Mouse (Mus musculus) embryonic fibroblast, embryonic 13.5 days (primary cell): ENCODE data around the gene Pgp. TPM values are rescaled to one million over a fixed set of nuclear protein-coding genes. Genes with fewer than 3 reads are reported as not detected.
A peak's percentile ranks its signal among the peaks of the same experiment; 100 is the strongest.

Experiments used
- H3K27ac ChIP-seq: 2 replicates; pipeline ENCODE4 v1.5.1; 2012; ENCODE audit warnings: low read length, control low read depth, inconsistent platforms; ENCODE audit not compliant: insufficient read depth
- H3K4me1 ChIP-seq: 2 replicates; pipeline ENCODE4 v1.6.1; 2011; ENCODE audit warnings: low read length; ENCODE audit not compliant: control insufficient read depth, insufficient read depth
- H3K4me3 ChIP-seq: 2 replicates; pipeline ENCODE4 v1.5.1; 2011; ENCODE audit warnings: mild to moderate bottlenecking, control low read depth, low read length; ENCODE audit not compliant: insufficient read depth
- CTCF ChIP-seq: IDR thresholded peaks from 2 replicates; pipeline ENCODE4 v1.5.1; 2011; ENCODE audit warnings: mild to moderate bottlenecking, control low read depth, low read length, moderate library complexity, borderline replicate concordance; ENCODE audit not compliant: insufficient read depth
- POLR2A ChIP-seq: IDR thresholded peaks from 2 replicates; pipeline ENCODE4 v1.6.1; 2011; ENCODE audit warnings: low read depth, mild to moderate bottlenecking, control low read depth, low read length, moderate library complexity
- polyA plus RNA-seq: library from polyadenylated mRNA; stranded (reverse); fragments of >200 nt; gene quantifications from 2 replicates; pipeline ENCODE4 v1.2.4, GENCODE M21; 2011; ENCODE audit warnings: low read depth; ENCODE audit not compliant: missing spikeins, insufficient read length

Pgp gene
- polyA plus RNA-seq, 1 experiment: 21.1 TPM

DNA sequence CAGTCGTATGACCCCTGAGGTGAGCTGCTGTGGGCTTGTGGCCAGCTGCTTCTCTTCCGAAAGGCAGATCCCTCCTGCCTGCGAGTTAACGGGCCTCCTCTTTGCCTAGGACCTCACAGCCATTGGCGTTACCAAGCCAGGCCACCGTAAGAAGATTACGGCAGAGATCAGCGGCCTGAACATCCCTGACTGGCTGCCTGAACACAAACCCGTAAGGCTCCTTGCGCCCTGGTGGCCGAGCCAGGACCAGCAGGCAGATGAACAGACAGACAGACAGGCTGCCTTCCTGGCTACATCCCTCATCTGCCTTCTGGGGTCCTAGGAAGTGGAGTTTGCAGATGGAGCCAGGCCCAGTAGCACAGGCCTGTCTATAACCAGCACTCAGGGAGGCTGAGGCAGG is 32.0 kb downstream of the Pgp start:
- Histone ChIP-seq H3K4me3 (no peak overlapping the region), H3K27ac (no peak overlapping the region), H3K4me1 (no peaks in the 10 kb centered on the region)
- TF ChIP-seq POLR2A: no peak
- peak; percentile 54; the same call in 1 of the 2 replicates for TF ChIP-seq CTCF

- no peak for TF ChIP-seq CTCF
- no peak for TF ChIP-seq POLR2A
- no peak overlapping the region for H3K27ac ChIP-seq
- H3K4me3 ChIP-seq: no peak overlapping the region
- H3K4me1 ChIP-seq: no peaks in the 10 kb centered on the region
Observed at GRCm38 (mm10) chr17:24504085-24504484, 33.9 kb downstream of the Pgp start.

GRCm38 (mm10) chr17:24505286-24505955 is 35.2 kb downstream of the Pgp start:
- no peaks in the 10 kb centered on the region for H3K4me1 ChIP-seq
- TF ChIP-seq POLR2A: no peak
- TF ChIP-seq CTCF: no peak

DNA sequence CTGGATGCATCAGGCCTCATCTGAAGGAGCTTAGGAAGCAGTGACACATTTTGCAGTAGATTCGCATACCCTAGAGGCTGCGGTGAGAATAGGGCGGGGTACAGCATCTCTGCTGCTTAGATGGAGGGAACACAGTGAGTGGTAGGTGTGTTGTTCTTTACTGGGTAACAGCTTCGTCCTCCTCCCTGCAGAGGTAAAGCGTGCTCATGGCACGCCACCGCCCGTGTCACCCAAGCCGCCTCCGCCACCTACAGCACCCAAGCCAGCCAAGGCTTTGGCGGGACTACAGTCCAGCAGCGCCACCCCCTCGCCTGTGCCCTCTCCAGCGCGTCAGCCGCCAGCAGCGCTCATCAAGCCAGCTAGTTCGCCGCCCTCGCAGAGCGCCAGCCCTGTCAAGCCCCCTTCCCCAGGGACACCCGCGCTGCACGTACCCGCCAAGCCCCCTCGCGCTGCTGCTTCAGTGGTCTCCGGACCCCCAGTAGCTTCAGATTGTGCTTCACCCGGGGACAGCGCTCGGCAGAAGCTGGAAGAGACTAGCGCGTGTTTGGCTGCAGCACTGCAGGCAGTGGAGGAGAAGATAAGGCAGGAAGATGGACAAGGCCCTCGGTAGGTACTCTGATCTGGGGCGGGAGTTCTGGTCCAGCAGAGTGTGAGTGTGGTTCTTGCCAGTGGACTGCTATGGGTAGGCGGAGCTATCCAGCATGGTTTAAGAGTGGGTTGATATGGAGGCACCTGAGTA is 36.3 kb downstream of the Pgp start:
- H3K27ac ChIP-seq: no peak overlapping the region
- TF ChIP-seq CTCF (no peak), POLR2A (no peak)
- H3K4me1 ChIP-seq: no peaks in the 10 kb centered on the region
- H3K4me3 ChIP-seq: no peak overlapping the region

More at GRCm38 (mm10) chr17:24505286-24505955, 35.2 kb downstream of the Pgp start:
- Histone ChIP-seq H3K4me3 (no peak overlapping the region), H3K27ac (no peak overlapping the region)

DNA sequence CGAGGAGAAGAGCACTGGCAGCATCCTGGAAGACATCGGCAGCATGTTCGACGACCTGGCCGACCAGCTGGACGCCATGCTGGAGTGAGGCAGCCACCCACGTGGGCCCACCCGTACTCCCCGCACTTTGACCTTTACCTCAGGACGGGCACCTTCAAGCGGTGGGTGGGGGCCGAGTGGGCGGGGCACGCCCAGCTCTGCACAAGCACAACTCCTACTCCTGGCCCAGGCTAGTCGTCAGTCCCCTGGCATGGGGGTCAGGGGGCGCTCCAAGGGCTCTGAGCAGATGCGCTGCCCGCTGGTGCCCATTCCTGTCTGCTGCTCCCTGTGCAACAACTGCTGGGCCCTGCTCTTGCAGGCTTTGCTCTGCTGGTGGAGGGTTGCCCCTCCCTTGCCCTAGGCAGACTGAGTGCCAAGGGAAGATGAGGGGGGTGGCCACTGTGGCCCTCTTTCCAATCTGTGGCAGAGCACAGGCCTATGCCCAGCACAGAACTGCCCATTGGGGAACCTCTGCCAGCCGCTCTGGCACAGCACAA is 37.0 kb downstream of the Pgp start:
- Histone ChIP-seq H3K4me1 (no peaks in the 10 kb centered on the region), H3K4me3 (no peak overlapping the region), H3K27ac (no peak overlapping the region)
- no peak for TF ChIP-seq CTCF
- no peak for TF ChIP-seq POLR2A

DNA sequence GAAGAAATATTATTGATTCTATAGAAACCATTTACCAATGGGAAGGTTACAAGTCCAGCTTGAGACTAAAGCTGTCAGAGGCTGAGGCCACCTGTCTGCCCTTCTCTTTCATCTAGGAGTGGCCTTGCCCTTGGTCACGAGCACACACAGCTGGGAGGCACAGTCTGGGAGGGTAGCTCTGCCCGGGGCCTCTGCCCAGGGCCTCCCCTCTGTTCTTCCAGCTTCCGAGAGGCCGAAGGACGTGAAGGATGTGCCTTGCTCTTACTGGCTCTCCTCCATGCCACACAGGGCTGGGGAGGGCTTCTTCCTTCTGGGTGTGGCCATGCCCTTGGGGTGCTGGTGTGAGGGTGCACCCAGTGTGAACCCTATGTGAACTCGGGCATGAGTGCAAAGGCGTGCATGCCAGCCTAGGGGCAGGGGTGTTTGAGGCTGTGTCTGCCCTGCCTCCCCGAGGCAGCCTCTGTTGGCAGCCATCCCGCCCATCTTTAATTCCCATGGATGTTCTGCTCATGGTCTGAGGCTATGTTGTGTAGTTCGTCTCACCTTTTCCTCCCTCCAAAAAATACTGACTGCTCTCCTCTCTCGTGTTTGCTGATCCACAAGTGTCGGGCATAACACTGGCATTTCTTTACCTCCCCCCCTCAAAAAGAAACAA is 37.7 kb downstream of the Pgp start:
- H3K4me3 ChIP-seq: no peak overlapping the region
- H3K27ac ChIP-seq: no peak overlapping the region
- TF ChIP-seq POLR2A: no peak
- TF ChIP-seq CTCF: no peak
- no peaks in the 10 kb centered on the region for H3K4me1 ChIP-seq

DNA sequence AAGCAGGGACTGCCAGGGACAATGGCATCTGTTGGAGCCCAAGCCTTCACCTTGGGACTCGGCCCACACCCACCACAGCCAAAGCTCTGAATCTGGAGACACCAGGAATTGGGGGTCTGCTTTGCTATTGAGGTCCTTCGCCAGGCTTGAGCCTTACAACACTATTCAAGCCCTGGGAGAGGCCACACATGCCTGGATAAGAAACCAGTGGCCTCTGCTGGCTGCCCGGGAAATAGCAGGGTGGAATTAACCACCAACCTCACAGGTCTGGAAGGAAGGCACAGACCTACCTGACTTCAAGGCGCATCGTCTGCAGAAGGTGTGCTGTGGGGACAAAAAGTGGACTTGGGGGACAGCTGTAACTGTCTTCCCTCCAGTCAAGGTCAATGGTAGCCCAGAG is 43.4 kb downstream of the Pgp start:
- Histone ChIP-seq H3K4me3 (no peak overlapping the region), H3K4me1 (no peaks in the 10 kb centered on the region), H3K27ac (no peak overlapping the region)
- TF ChIP-seq POLR2A: no peak
- TF ChIP-seq CTCF: no peak

GRCm38 (mm10) chr17:24514270-24515257 is 44.4 kb downstream of the Pgp start:
- Histone ChIP-seq H3K27ac (no peak overlapping the region), H3K4me1 (no peaks in the 10 kb centered on the region), H3K4me3 (no peak overlapping the region)
- no peak for TF ChIP-seq POLR2A

DNA sequence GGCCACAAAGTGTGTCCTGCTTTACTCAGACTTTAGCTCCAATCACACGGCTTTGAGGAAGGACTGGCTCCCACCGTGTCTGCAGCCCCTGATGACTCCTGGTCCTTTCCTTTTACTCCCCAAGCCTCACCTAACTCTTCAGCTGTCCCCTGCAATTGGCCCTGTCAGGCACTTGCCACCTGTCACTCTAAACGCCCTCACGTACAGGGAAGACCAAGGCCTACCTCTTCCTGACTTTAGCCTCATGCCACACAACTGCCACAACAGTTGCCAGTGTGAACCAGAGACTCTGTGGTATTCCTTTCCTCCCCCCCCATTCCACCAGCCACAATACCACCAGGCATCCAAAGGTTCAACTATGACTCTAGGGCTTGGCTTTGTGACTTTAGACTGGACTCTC is 50.3 kb downstream of the Pgp start:
- Histone ChIP-seq H3K27ac (no peak overlapping the region), H3K4me3 (no peak overlapping the region), H3K4me1 (0 out of 2 replicates have a peak, but pooled peaks cover 7% of the 10 kb centered on the region)
- TF ChIP-seq CTCF (no peak), POLR2A (no peak)

Other genes starting within 250 kb of the Pgp start
- gene Tedc2, start 249.5 kb upstream of the Pgp start, polyA plus RNA-seq: 7.9 and 9.2 TPM in 2 replicates
- 23.5 and 24.2 TPM in 2 replicates for gene Ccnf, start 218.9 kb upstream of the Pgp start, polyA plus RNA-seq
- gene Abca17, start 119.3 kb upstream of the Pgp start, polyA plus RNA-seq: not detected in 2 replicates
- gene Abca3, start 118.4 kb upstream of the Pgp start, polyA plus RNA-seq: 15.6 and 17.8 TPM in 2 replicates
- 123 and 134 TPM in 2 replicates for gene Rnps1, start 55.8 kb upstream of the Pgp start, polyA plus RNA-seq
- gene Eci1, start 43.8 kb upstream of the Pgp start, polyA plus RNA-seq: 26.1 and 31.4 TPM in 2 replicates
- 2.5 and 2.8 TPM in 2 replicates for gene Dnase1l2, start 27.3 kb upstream of the Pgp start, polyA plus RNA-seq
- 11.9 and 14.8 TPM in 2 replicates for gene E4f1, start 79 bp upstream of the Pgp start, polyA plus RNA-seq
- gene Bricd5, start 3.5 kb downstream of the Pgp start, polyA plus RNA-seq: 0.50 TPM in 1 of 2 replicates, not detected in the other
- 20.9 and 23.3 TPM in 2 replicates for gene Mlst8, start 8.7 kb downstream of the Pgp start, polyA plus RNA-seq
- gene Caskin1, start 18.2 kb downstream of the Pgp start, polyA plus RNA-seq: not detected in 2 replicates
- 161 and 163 TPM in 2 replicates for gene Traf7, start 57.5 kb downstream of the Pgp start, polyA plus RNA-seq
- gene Rab26, start 63.8 kb downstream of the Pgp start, polyA plus RNA-seq: 1.4 and 1.6 TPM in 2 replicates
- 63.1 and 66.7 TPM in 2 replicates for gene Pkd1, start 79.4 kb downstream of the Pgp start, polyA plus RNA-seq
- gene Tsc2, start 162.2 kb downstream of the Pgp start, polyA plus RNA-seq: 75.0 and 83.8 TPM in 2 replicates
- gene Nthl1, start 162.3 kb downstream of the Pgp start, polyA plus RNA-seq: 8.7 and 11.1 TPM in 2 replicates
- gene Slc9a3r2, start 179.9 kb downstream of the Pgp start, polyA plus RNA-seq: 24.2 and 25.9 TPM in 2 replicates
- not detected in 2 replicates for gene Npw, start 188.1 kb downstream of the Pgp start, polyA plus RNA-seq
- 21.6 and 22.2 TPM in 2 replicates for gene Zfp598, start 199.3 kb downstream of the Pgp start, polyA plus RNA-seq
- 0.99 and 1.1 TPM in 2 replicates for gene Syngr3, start 219.6 kb downstream of the Pgp start, polyA plus RNA-seq
- 26.8 and 34.7 TPM in 2 replicates for gene Gfer, start 225.8 kb downstream of the Pgp start, polyA plus RNA-seq
- gene Noxo1, start 225.8 kb downstream of the Pgp start, polyA plus RNA-seq: 1.2 and 2.4 TPM in 2 replicates
- gene Tbl3, start 237.3 kb downstream of the Pgp start, polyA plus RNA-seq: 24.8 and 27.5 TPM in 2 replicates
- 0.58 TPM in 1 of 2 replicates, not detected in the other for gene Rnf151, start 247.7 kb downstream of the Pgp start, polyA plus RNA-seq
- gene Rps2, start 247.7 kb downstream of the Pgp start, polyA plus RNA-seq: 1,298 and 1,393 TPM in 2 replicates